Mouse (Mus musculus): Measurements from ENCODE around the gene Dst. TPM values are rescaled to one million over a fixed set of nuclear protein-coding genes. Genes with fewer than 3 reads are reported as not detected.

Gene Dst
- polyA plus RNA-seq, 1 experiment from 2014 or later, result 26.3 TPM

DNA sequence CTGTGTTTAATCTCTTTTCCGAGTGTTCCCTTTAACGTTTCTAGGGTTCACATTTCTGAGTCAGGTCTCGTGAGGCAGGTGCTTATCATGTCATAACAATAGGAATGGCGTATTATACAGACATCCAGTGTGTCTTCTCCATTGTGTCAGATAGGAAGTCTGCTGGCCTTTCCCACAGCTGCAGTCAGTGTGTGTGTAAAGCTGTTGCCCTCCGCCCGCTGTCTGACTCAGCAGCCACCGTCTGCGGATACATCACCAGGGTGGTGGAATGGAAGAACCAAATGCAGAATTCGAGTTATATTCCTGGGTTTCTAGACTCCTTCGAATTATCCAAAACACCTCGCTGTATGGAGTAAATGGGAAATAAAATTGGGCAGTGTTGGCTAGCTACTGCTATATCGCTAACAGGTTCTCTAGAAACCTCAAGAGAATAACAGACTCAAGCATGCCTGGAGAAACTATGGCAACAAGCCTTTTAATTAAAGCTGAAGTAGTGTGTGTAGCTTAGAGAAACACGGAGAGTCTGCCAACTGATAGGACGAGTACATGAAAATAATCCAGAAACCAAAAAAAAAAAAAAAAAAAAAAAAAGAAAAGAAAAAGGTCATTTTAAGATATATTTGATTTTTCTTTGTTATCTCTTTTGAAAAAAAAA is 24.9 kb downstream of the Dst start:
- no peak overlapping the region for H3K4me3 ChIP-seq (ENCODE audit: low read depth, low read length)
- ATAC-seq (replicated peaks; ENCODE audit: low FRiP score) (no peak), DNase-seq (ENCODE audit: low spot score) (no peak)
- H3K9ac ChIP-seq (ENCODE audit: low read length), result no peak overlapping the region
- H3K4me1 ChIP-seq (replicated peaks; ENCODE audit: control insufficient read depth, insufficient read depth, low read length), result no peaks in the 10 kb centered on the region; the same call in 1 of the 2 replicates
- 83% methylated on average over 14 of the region's 14 CpGs for WGBS
- no peaks in the 10 kb centered on the region for H3K27me3 ChIP-seq (ENCODE audit: control insufficient read depth, insufficient read depth, low read length)
- H3K9me3 ChIP-seq (ENCODE audit: control insufficient read depth, low read length), result no peaks in the 10 kb centered on the region
- H3K36me3 ChIP-seq (ENCODE audit: control insufficient read depth, insufficient read depth, low read length), result no peaks in the 10 kb centered on the region
- no peak overlapping the region for H3K27ac ChIP-seq (ENCODE audit: low read depth, low read length)
- H3K4me2 ChIP-seq (ENCODE audit: low read depth, low read length, severe bottlenecking), result no peak overlapping the region

DNA sequence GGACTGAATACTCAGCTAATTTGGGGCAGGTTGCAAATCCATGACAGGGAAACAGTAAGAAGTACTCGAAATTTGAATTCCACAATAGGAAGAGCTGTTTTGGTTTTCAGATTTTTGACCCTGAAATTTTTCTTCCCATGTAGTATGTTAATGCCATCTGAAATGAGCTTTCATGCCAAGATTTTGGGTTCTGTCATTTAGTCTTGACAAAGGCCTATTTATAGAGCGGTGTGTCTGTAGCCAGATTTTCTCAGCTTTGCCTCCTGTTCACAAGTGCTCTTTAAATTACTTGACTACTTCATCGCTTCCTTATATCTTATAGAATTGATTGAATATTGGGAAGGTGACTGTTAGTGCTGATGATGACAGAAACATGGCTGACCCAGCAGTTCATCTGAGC is 27.9 kb downstream of the Dst start:
- Histone ChIP-seq H3K9ac (ENCODE audit: low read length) (no peak overlapping the region), H3K4me1 (replicated peaks; ENCODE audit: control insufficient read depth, insufficient read depth, low read length) (no peaks in the 10 kb centered on the region; the same call in 1 of the 2 replicates), H3K27ac (ENCODE audit: low read depth, low read length) (no peak overlapping the region), H3K27me3 (ENCODE audit: control insufficient read depth, insufficient read depth, low read length) (no peaks in the 10 kb centered on the region), H3K4me2 (ENCODE audit: low read depth, low read length, severe bottlenecking) (no peak overlapping the region), H3K36me3 (ENCODE audit: control insufficient read depth, insufficient read depth, low read length) (no peaks in the 10 kb centered on the region), H3K4me3 (ENCODE audit: low read depth, low read length) (no peak overlapping the region), H3K9me3 (ENCODE audit: control insufficient read depth, low read length) (no peaks in the 10 kb centered on the region)
- no peak for ATAC-seq (replicated peaks; ENCODE audit: low FRiP score)
- no peak for DNase-seq (ENCODE audit: low spot score)
- WGBS, result 86% methylated on average over 3 of the region's 3 CpGs

DNA sequence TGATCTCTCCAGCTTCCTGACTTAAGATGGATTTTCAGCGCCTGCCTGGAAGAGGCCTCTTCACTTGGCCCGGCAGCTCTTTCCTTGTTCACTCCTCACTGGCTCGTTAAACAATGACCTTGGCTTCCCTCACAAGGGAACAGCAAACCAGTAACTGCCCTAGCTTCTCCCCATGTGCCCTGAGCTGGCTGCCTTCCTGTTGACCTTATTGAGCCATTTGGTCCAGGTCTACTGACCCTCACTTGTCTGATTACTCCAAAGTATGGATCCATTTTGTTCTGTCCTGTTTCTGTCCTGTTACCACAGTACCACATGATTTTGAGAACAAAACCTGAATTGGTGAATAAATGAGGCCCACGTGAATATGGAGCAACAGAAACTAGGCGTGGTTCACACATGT is 31.8 kb downstream of the Dst start:
- no peaks in the 10 kb centered on the region for H3K27me3 ChIP-seq (ENCODE audit: control insufficient read depth, insufficient read depth, low read length)
- no peak overlapping the region for H3K4me3 ChIP-seq (ENCODE audit: low read depth, low read length)
- H3K27ac ChIP-seq (ENCODE audit: low read depth, low read length), result no peak overlapping the region
- no peaks in the 10 kb centered on the region for H3K9me3 ChIP-seq (ENCODE audit: control insufficient read depth, low read length)
- ATAC-seq (replicated peaks; ENCODE audit: low FRiP score) (no peak), DNase-seq (ENCODE audit: low spot score) (no peak)
- H3K4me2 ChIP-seq (ENCODE audit: low read depth, low read length, severe bottlenecking), result no peak overlapping the region
- no peaks in the 10 kb centered on the region for H3K36me3 ChIP-seq (ENCODE audit: control insufficient read depth, insufficient read depth, low read length)
- H3K4me1 ChIP-seq (replicated peaks; ENCODE audit: control insufficient read depth, insufficient read depth, low read length), result no peaks in the 10 kb centered on the region
- no peak overlapping the region for H3K9ac ChIP-seq (ENCODE audit: low read length)
- WGBS, result 82% methylated on average over 5 of the region's 5 CpGs

DNA sequence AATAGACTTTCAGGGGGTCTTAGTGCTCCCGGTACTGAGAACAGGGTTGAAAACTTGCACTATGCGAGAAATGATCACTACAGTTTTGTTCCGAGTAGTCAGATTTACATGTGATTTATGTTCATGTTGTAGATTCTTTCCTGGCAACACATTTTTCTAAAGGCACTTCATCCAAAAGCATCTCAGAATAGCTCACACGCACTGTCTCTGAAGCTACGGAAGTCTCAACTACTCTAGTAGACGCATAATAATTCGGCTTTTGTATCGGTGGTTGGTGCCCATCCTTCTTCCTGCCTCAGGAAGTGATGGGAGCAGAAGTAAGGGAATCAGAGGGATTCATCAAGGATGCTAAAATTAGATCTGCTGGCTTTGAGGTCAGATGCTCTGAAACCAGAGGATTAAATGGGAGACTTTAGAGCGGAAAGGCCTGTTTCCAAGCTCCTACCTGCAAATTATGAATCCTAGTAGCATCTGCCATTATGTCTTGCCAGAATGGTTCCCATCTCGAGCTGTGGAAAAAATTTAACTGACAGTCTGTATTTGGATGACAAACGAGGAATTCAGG is 32.4 kb downstream of the Dst start:
- no peak for DNase-seq (ENCODE audit: low spot score)
- 88% methylated on average over 11 of the region's 11 CpGs for WGBS
- no peak overlapping the region for H3K4me3 ChIP-seq (ENCODE audit: low read depth, low read length)
- no peaks in the 10 kb centered on the region for H3K27me3 ChIP-seq (ENCODE audit: control insufficient read depth, insufficient read depth, low read length)
- H3K4me2 ChIP-seq (ENCODE audit: low read depth, low read length, severe bottlenecking), result no peak overlapping the region
- H3K4me1 ChIP-seq (replicated peaks; ENCODE audit: control insufficient read depth, insufficient read depth, low read length), result no peaks in the 10 kb centered on the region
- no peak for ATAC-seq (replicated peaks; ENCODE audit: low FRiP score)
- no peaks in the 10 kb centered on the region for H3K9me3 ChIP-seq (ENCODE audit: control insufficient read depth, low read length)
- H3K9ac ChIP-seq (ENCODE audit: low read length), result no peak overlapping the region
- no peaks in the 10 kb centered on the region for H3K36me3 ChIP-seq (ENCODE audit: control insufficient read depth, insufficient read depth, low read length)
- no peak overlapping the region for H3K27ac ChIP-seq (ENCODE audit: low read depth, low read length)

DNA sequence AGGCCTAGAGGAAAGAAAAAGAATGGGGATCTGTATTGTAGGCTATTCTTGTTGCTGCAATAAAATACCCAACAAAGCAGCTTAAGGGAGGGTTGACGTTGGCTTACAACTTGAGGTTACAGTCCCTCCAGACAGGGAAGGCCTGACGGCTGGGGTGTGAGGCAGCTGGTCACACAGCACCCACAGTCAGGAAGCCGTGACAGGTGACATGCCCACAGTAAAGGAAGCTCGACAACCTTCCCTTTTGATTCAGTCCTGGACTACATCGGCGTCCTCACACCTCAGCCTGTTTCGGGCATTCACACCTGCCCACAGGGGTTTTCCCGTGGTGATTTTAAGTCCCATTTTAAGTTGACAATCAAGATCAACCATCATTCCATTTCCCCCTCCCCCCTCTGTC is 34.6 kb downstream of the Dst start:
- Histone ChIP-seq H3K9me3 (ENCODE audit: control insufficient read depth, low read length) (no peaks in the 10 kb centered on the region), H3K9ac (ENCODE audit: low read length) (no peak overlapping the region), H3K27me3 (ENCODE audit: control insufficient read depth, insufficient read depth, low read length) (no peaks in the 10 kb centered on the region), H3K4me3 (ENCODE audit: low read depth, low read length) (no peak overlapping the region), H3K4me1 (replicated peaks; ENCODE audit: control insufficient read depth, insufficient read depth, low read length) (no peaks in the 10 kb centered on the region), H3K4me2 (ENCODE audit: low read depth, low read length, severe bottlenecking) (no peak overlapping the region), H3K36me3 (ENCODE audit: control insufficient read depth, insufficient read depth, low read length) (no peaks in the 10 kb centered on the region), H3K27ac (ENCODE audit: low read depth, low read length) (no peak overlapping the region)
- DNase-seq (ENCODE audit: low spot score), result no peak
- ATAC-seq (replicated peaks; ENCODE audit: low FRiP score), result no peak
- 98% methylated on average over 8 of the region's 8 CpGs for WGBS

DNA sequence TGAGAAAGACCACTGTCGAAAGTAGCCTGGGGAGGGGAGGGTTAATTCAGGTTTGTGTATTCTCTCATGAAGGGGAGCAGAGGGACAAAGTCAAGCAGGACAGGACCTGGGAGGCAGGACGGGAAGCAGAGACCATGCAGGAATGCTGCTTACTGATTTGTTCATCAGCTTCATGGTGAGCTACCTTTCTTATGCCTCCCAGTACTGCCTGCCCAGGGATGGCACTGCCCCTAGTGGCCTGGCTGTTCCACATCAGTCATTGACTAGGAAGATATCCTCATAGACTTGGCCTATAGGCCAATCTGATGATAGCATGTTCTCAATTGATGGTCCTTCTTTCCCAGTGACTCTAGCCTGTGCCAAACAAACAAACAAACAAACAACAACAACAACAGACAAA is 35.9 kb downstream of the Dst start:
- H3K27ac ChIP-seq (ENCODE audit: low read depth, low read length), result no peak overlapping the region
- no peak for DNase-seq (ENCODE audit: low spot score)
- ATAC-seq (replicated peaks; ENCODE audit: low FRiP score), result no peak
- WGBS, result 85% methylated on average over 2 of the region's 2 CpGs
- H3K36me3 ChIP-seq (ENCODE audit: control insufficient read depth, insufficient read depth, low read length), result no peaks in the 10 kb centered on the region
- no peaks in the 10 kb centered on the region for H3K4me1 ChIP-seq (replicated peaks; ENCODE audit: control insufficient read depth, insufficient read depth, low read length)
- H3K4me3 ChIP-seq (ENCODE audit: low read depth, low read length), result no peak overlapping the region
- no peak overlapping the region for H3K9ac ChIP-seq (ENCODE audit: low read length)
- H3K27me3 ChIP-seq (ENCODE audit: control insufficient read depth, insufficient read depth, low read length), result no peaks in the 10 kb centered on the region
- H3K4me2 ChIP-seq (ENCODE audit: low read depth, low read length, severe bottlenecking), result no peak overlapping the region
- H3K9me3 ChIP-seq (ENCODE audit: control insufficient read depth, low read length), result no peaks in the 10 kb centered on the region

DNA sequence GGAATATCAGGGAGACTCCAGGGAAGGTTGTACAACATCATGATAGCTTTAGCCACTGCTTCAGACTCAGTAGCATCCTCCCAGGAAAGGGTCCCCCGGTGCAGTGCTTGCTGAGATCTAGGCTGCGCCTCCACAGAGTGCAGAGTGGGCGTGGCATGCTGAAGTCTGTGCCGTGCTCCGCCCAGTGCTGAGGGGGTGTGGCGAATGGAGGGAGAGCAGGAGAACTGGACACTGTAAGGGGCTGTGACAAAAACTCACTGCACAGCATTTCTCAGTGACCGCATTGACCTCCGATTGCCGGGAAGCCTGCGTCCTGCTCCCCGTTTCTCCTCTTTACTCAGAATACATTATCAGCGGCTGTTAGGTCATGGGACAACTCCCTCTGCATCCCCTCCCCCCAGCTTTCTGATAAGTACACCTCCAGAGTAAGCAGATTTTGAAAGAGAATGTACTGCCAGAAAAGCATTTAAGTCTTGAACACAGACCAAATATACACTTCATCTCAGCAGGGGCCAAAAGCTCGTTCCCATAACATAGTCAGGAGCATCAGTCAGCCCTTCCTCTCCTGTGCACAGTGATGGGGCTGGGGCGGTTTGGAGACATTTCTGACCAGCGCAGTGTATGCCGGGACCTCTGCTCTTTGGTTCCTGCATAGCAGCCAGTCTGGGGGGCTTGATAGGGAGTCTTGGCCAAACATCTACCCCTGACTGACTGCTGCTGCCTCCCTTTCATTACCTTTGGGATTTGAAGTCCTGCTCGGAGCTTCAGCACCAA is 37.1 kb downstream of the Dst start:
- WGBS, result 72% methylated on average over 17 of the region's 17 CpGs
- no peak overlapping the region for H3K4me2 ChIP-seq (ENCODE audit: low read depth, low read length, severe bottlenecking)
- H3K27me3 ChIP-seq (ENCODE audit: control insufficient read depth, insufficient read depth, low read length), result no peaks in the 10 kb centered on the region
- no peak overlapping the region for H3K4me3 ChIP-seq (ENCODE audit: low read depth, low read length)
- peak; percentile 36 for ATAC-seq (replicated peaks; ENCODE audit: low FRiP score)
- no peaks in the 10 kb centered on the region for H3K36me3 ChIP-seq (ENCODE audit: control insufficient read depth, insufficient read depth, low read length)
- no peaks in the 10 kb centered on the region for H3K9me3 ChIP-seq (ENCODE audit: control insufficient read depth, low read length)
- H3K9ac ChIP-seq (ENCODE audit: low read length), result no peak overlapping the region
- DNase-seq (ENCODE audit: low spot score), result peak; percentile 45
- no peaks in the 10 kb centered on the region for H3K4me1 ChIP-seq (replicated peaks; ENCODE audit: control insufficient read depth, insufficient read depth, low read length)
- no peak overlapping the region for H3K27ac ChIP-seq (ENCODE audit: low read depth, low read length)

DNA sequence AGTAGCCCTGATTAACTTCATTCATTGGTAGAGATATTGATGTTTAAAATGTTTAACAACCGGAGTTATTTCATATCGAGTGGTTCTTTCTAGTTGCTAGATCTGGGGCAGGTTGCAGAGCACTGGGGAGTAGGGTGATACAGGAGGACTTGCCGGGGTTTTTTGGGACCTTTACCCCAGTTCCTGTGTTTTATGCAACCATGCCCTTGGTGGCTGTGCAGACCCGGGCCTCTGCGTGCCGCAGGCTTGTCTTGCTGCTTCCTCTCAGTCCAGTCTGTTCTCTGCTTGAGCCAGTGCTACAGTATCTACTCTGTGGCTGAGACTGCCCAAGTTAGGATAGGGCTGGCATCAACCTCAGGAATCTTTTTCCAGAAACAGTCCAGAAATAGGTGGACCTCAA is 37.7 kb downstream of the Dst start:
- Histone ChIP-seq H3K27me3 (ENCODE audit: control insufficient read depth, insufficient read depth, low read length) (no peaks in the 10 kb centered on the region), H3K36me3 (ENCODE audit: control insufficient read depth, insufficient read depth, low read length) (no peaks in the 10 kb centered on the region)

More for the DNA sequence above, 37.7 kb downstream of the Dst start:
- Histone ChIP-seq H3K9me3 (ENCODE audit: control insufficient read depth, low read length) (no peaks in the 10 kb centered on the region), H3K4me1 (replicated peaks; ENCODE audit: control insufficient read depth, insufficient read depth, low read length) (no peaks in the 10 kb centered on the region), H3K9ac (ENCODE audit: low read length) (no peak overlapping the region), H3K4me2 (ENCODE audit: low read depth, low read length, severe bottlenecking) (no peak overlapping the region), H3K4me3 (ENCODE audit: low read depth, low read length) (no peak overlapping the region), H3K27ac (ENCODE audit: low read depth, low read length) (no peak overlapping the region)
- WGBS, result 94% methylated on average over 6 of the region's 6 CpGs
- ATAC-seq (replicated peaks; ENCODE audit: low FRiP score), result no peak
- peak; percentile 27 for DNase-seq (ENCODE audit: low spot score)

Measured in forebrain, embryonic 11.5 days (tissue).